Mouse (Mus musculus) MEL (cell line): Measurements from ENCODE around the gene Man2b2. TPM values are rescaled to one million over a fixed set of nuclear protein-coding genes. Genes with fewer than 3 reads are reported as not detected.

ENCODE experiments used
- DNase-seq: peaks from one replicate; pipeline ENCODE4 v3.0.0; 2011; ENCODE audit warnings: low read depth, low spot score
- H3K27ac ChIP-seq: 2 replicates; pipeline ENCODE4 v1.5.1; 2012; ENCODE audit warnings: low read depth, mild to moderate bottlenecking, control low read depth, low read length, moderate library complexity; ENCODE audit not compliant: control insufficient read depth
- H3K27me3 ChIP-seq, 2 experiments: fragments of 150-350 bp in 1 of 2; sonication (generic) in 1 of 2; 2 replicates each; pipeline ENCODE4 v1.6.1; 2012; ENCODE audit warnings: low read length in 2 of 2, mild to moderate bottlenecking in 2 of 2, improper control_type of control experiment in 1 of 2, moderate library complexity in 1 of 2; ENCODE audit not compliant: insufficient read depth in 2 of 2, control insufficient read depth in 1 of 2
- H3K36me3 ChIP-seq, 2 experiments: 2 replicates each; pipeline ENCODE4 v1.6.1; 2012 to 2014; ENCODE audit warnings: low read length in 2 of 2, improper control_type of control experiment in 1 of 2, inconsistent platforms in 1 of 2, mild to moderate bottlenecking in 1 of 2; ENCODE audit not compliant: insufficient read depth in 2 of 2, control insufficient read depth in 1 of 2
- H3K4me1 ChIP-seq, 2 experiments: fragments of 150-350 bp in 1 of 2; sonication (generic) in 1 of 2; 2 replicates each; pipeline ENCODE4 v1.6.1; 2012; ENCODE audit warnings: low read length in 2 of 2, improper control_type of control experiment in 1 of 2, mild to moderate bottlenecking in 1 of 2; ENCODE audit not compliant: insufficient read depth in 2 of 2, control insufficient read depth in 1 of 2
- H3K4me3 ChIP-seq, 2 experiments: fragments of 150-350 bp in 1 of 2; sonication (generic) in 1 of 2; 2 replicates each; pipeline ENCODE4 v1.5.1; 2012; ENCODE audit warnings: low read depth in 2 of 2, low read length in 2 of 2, mild to moderate bottlenecking in 2 of 2, moderate library complexity in 2 of 2, control low read depth in 1 of 2, improper control_type of control experiment in 1 of 2; ENCODE audit not compliant: control insufficient read depth in 1 of 2, insufficient read depth in 1 of 2
- H3K79me2 ChIP-seq: 2 replicates; pipeline ENCODE4 v1.6.1; 2012; ENCODE audit warnings: mild to moderate bottlenecking, low read length, moderate library complexity; ENCODE audit not compliant: control insufficient read depth, poor library complexity, insufficient read depth
- H3K9ac ChIP-seq: 2 replicates; pipeline ENCODE4 v1.6.1; 2012; ENCODE audit warnings: low read depth, mild to moderate bottlenecking, control low read depth, low read length, moderate library complexity; ENCODE audit not compliant: control insufficient read depth, poor library complexity, severe bottlenecking
- H3K9me3 ChIP-seq: fragments of 150-350 bp; sonication (generic); replicated peaks from 2 replicates; pipeline ENCODE4 v1.6.1; 2012; ENCODE audit warnings: mild to moderate bottlenecking, low read length, improper control_type of control experiment, moderate library complexity; ENCODE audit not compliant: insufficient read depth
- CTCF ChIP-seq, 3 experiments: IDR thresholded peaks in 2 of 3; conservative IDR thresholded peaks in 1 of 3; 2 replicates each; pipeline ENCODE4 v1.5.1; 2011 to 2012; ENCODE audit warnings: low read length in 3 of 3, low read depth in 2 of 3, mild to moderate bottlenecking in 2 of 3, improper control_type of control experiment in 1 of 3, inconsistent platforms in 1 of 3, mixed read lengths in 1 of 3, moderate library complexity in 1 of 3; ENCODE audit not compliant: control insufficient read depth in 1 of 3, insufficient read depth in 1 of 3, poor library complexity in 1 of 3, severe bottlenecking in 1 of 3
- E2F4 ChIP-seq: IDR thresholded peaks from 2 replicates; pipeline ENCODE4 v1.6.1; 2011; ENCODE audit warnings: low read depth, low read length, improper control_type of control experiment, borderline replicate concordance
- ELF1 ChIP-seq: IDR thresholded peaks from 2 replicates; pipeline ENCODE4 v1.6.1; 2014; ENCODE audit warnings: low read depth, mild to moderate bottlenecking, inconsistent platforms, low read length, improper control_type of control experiment, moderate library complexity
- EP300 ChIP-seq, 2 experiments: IDR thresholded peaks; 2 replicates each; pipeline ENCODE4 v1.6.1; 2011; ENCODE audit warnings: improper control_type of control experiment in 2 of 2, low read length in 2 of 2, low read depth in 1 of 2, mild to moderate bottlenecking in 1 of 2
- HCFC1 ChIP-seq: IDR thresholded peaks from 2 replicates; pipeline ENCODE4 v1.6.1; 2012; ENCODE audit warnings: low read depth, mild to moderate bottlenecking, inconsistent platforms, low read length, improper control_type of control experiment, moderate library complexity
- MAFK ChIP-seq: IDR thresholded peaks from 2 replicates; pipeline ENCODE4 v1.6.1; 2011; ENCODE audit warnings: low read depth, mild to moderate bottlenecking, low read length, improper control_type of control experiment, borderline replicate concordance
- MAX ChIP-seq: IDR thresholded peaks from 2 replicates; pipeline ENCODE4 v1.6.1; 2011; ENCODE audit warnings: low read length, improper control_type of control experiment
- MAZ ChIP-seq: IDR thresholded peaks from 2 replicates; pipeline ENCODE4 v1.6.1; 2012; ENCODE audit warnings: low read depth, mild to moderate bottlenecking, inconsistent platforms, low read length, improper control_type of control experiment
- MXI1 ChIP-seq: IDR thresholded peaks from 2 replicates; pipeline ENCODE4 v1.6.1; 2011; ENCODE audit warnings: mild to moderate bottlenecking, low read depth, low read length, improper control_type of control experiment
- NRF1 ChIP-seq: IDR thresholded peaks from 2 replicates; pipeline ENCODE4 v1.6.1; 2014; ENCODE audit warnings: low read depth, mild to moderate bottlenecking, inconsistent platforms, low read length, improper control_type of control experiment, moderate library complexity; ENCODE audit not compliant: poor library complexity, insufficient read depth, severe bottlenecking
- POLR2A ChIP-seq, 2 experiments: IDR thresholded peaks; 2 replicates each; pipeline ENCODE4 v1.6.1; 2011 to 2012; ENCODE audit warnings: low read length in 2 of 2, mild to moderate bottlenecking in 2 of 2, control low read depth in 1 of 2, improper control_type of control experiment in 1 of 2, low read depth in 1 of 2, moderate library complexity in 1 of 2; ENCODE audit not compliant: control insufficient read depth in 1 of 2, insufficient read depth in 1 of 2, poor library complexity in 1 of 2
- SIN3A ChIP-seq: IDR thresholded peaks from 2 replicates; pipeline ENCODE4 v1.6.1; 2012; ENCODE audit warnings: low read length, improper control_type of control experiment, inconsistent platforms
- SMC3 ChIP-seq: IDR thresholded peaks from 2 replicates; pipeline ENCODE4 v1.6.1; 2011; ENCODE audit warnings: low read depth, low read length, improper control_type of control experiment
- TAL1 ChIP-seq: IDR thresholded peaks from 2 replicates; pipeline ENCODE4 v1.6.1; 2012; ENCODE audit warnings: mild to moderate bottlenecking, inconsistent platforms, low read length, moderate library complexity, mixed read lengths
- TCF12 ChIP-seq: IDR thresholded peaks from 2 replicates; pipeline ENCODE4 v1.6.1; 2014; ENCODE audit warnings: low read depth, mild to moderate bottlenecking, inconsistent platforms, low read length, improper control_type of control experiment, moderate library complexity
- USF1 ChIP-seq: IDR thresholded peaks from 2 replicates; pipeline ENCODE4 v1.6.1; 2014; ENCODE audit warnings: low read depth, mild to moderate bottlenecking, inconsistent platforms, low read length, improper control_type of control experiment, moderate library complexity
- ZC3H11A ChIP-seq: IDR thresholded peaks from 2 replicates; pipeline ENCODE4 v1.6.1; 2012; ENCODE audit warnings: low read depth, mild to moderate bottlenecking, inconsistent platforms, low read length, improper control_type of control experiment
- ZKSCAN1 ChIP-seq: IDR thresholded peaks from 2 replicates; pipeline ENCODE4 v1.6.1; 2012; ENCODE audit warnings: low read depth, mild to moderate bottlenecking, inconsistent platforms, low read length, improper control_type of control experiment, moderate library complexity
- ZMIZ1 ChIP-seq: IDR thresholded peaks from 2 replicates; pipeline ENCODE4 v1.6.1; 2012; ENCODE audit warnings: low read depth, mild to moderate bottlenecking, inconsistent platforms, low read length, improper control_type of control experiment, moderate library complexity
- ZNF384 ChIP-seq: IDR thresholded peaks from 2 replicates; pipeline ENCODE4 v1.6.1; 2012; ENCODE audit warnings: low read depth, mild to moderate bottlenecking, inconsistent platforms, low read length, improper control_type of control experiment
- polyA plus RNA-seq, 2 experiments: library from polyadenylated mRNA; stranded (reverse) in 1 of 2; unstranded in 1 of 2; fragments of >175 nt in 1 of 2; fragments of >200 nt in 1 of 2; gene quantifications; 2 replicates each; pipeline versions ENCODE4 v1.2.1 to v1.2.4; 2012; ENCODE audit warnings: low replicate concordance in 2 of 2, low read depth in 1 of 2; ENCODE audit not compliant: insufficient read length in 2 of 2, insufficient read depth in 1 of 2, missing spikeins in 1 of 2
- total RNA-seq: library from RNA; depleted of rRNA; stranded (reverse); fragments of 300-350 nt; gene quantifications from 2 replicates; pipeline ENCODE4 v1.2.3, GENCODE M21; 2012

Man2b2 gene
- total and polyA plus RNA-seq, 3 experiments, result 9.3 to 37.1 TPM; not detected in 1

DNA sequence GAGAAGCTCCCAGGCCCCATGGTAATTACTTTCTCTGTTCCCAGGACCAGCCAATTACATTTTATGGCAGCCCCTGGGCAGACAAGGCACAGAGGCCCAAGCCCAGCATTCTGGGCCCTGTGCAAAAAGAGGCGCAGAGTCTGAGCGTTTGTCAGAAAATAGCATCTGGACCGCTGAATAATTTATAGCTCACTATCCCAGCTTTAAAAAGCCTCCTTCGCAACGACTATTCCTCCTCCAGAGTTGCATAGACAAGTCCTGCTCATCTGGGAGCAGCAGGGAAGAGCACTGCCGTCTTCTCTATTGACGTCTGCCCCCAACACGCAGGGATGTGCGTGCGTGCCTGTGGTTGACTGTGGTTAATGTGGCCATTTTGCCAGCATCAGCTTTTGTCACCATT lies 14.0 kb upstream of the Man2b2 start:
- no peaks in the 10 kb centered on the region for H3K27me3 ChIP-seq
- no peak for DNase-seq

DNA sequence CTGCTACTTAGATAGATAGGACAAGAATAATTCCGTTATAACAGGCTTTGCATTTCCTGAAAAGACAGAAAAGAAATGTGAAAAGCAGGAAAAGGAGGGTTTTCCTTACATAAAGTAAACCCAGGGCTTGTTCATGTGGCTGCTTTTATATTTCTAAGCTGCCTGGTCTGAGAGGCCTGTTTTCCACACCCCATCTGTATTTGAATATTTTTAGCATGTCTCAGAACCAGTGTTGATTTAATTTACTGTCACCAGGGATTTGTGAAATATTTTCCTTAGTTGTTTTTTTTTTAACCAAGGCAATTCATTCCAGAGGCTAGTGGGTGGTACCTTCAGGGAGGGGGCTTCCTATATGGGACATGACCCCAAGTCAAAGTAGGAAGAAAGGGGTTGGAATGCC lies 11.2 kb upstream of the Man2b2 start:
- no peaks in the 10 kb centered on the region for H3K27me3 ChIP-seq
- DNase-seq, result no peak

More for the DNA sequence above, 14.0 kb upstream of the Man2b2 start:
- TF ChIP-seq TAL1 (no peak), ZMIZ1 (no peak), ZKSCAN1 (no peak), MAX (no peak), MAFK (no peak), ELF1 (no peak), E2F4 (no peak), ZC3H11A (no peak), MXI1 (no peak), USF1 (no peak), NRF1 (no peak), CTCF (IDR thresholded peaks at IDR 0.05 in 2 of 3, conservative IDR thresholded peaks at IDR 0.05 in 1 of 3; ENCODE audit: control insufficient read depth in 1 of 3, insufficient read depth in 1 of 3, low read depth in 2 of 3, low read length in 3 of 3, poor library complexity in 1 of 3, severe bottlenecking in 1 of 3) (no peak), TCF12 (no peak), SMC3 (no peak), SIN3A (no peak), ZNF384 (no peak), MAZ (no peak), EP300 (IDR thresholded peaks at IDR 0.05; ENCODE audit: low read depth in 1 of 2, low read length in 2 of 2) (no peak), POLR2A (IDR thresholded peaks at IDR 0.05; ENCODE audit: control insufficient read depth in 1 of 2, insufficient read depth in 1 of 2, low read depth in 1 of 2, low read length in 2 of 2, poor library complexity in 1 of 2) (no peak), HCFC1 (no peak)
- no peak overlapping the region for H3K9ac ChIP-seq
- no peaks in the 10 kb centered on the region for H3K79me2 ChIP-seq
- H3K4me1 ChIP-seq, result no peaks in the 10 kb centered on the region
- no peak overlapping the region for H3K4me3 ChIP-seq
- no peaks in the 10 kb centered on the region for H3K36me3 ChIP-seq
- H3K9me3 ChIP-seq, result no peaks in the 10 kb centered on the region
- H3K27ac ChIP-seq, result no peak overlapping the region

More for the DNA sequence above, 11.2 kb upstream of the Man2b2 start:
- Histone ChIP-seq H3K36me3 (no peaks in the 10 kb centered on the region), H3K9ac (no peak overlapping the region), H3K27ac (no peak overlapping the region), H3K4me1 (no peaks in the 10 kb centered on the region), H3K79me2 (no peaks in the 10 kb centered on the region), H3K4me3 (no peak overlapping the region), H3K9me3 (no peaks in the 10 kb centered on the region)
- TF ChIP-seq HCFC1, result no peak
- no peak for TF ChIP-seq TAL1
- TF ChIP-seq, all 39 proteins: peak for 0
